Mouse (Mus musculus) heart, adult 11 months (tissue): ENCODE data around the gene Tmed3.

Experiments used
- DNase-seq: peaks from one replicate; pipeline ENCODE4 v3.0.0; 2022

Gene Tmed3

DNA sequence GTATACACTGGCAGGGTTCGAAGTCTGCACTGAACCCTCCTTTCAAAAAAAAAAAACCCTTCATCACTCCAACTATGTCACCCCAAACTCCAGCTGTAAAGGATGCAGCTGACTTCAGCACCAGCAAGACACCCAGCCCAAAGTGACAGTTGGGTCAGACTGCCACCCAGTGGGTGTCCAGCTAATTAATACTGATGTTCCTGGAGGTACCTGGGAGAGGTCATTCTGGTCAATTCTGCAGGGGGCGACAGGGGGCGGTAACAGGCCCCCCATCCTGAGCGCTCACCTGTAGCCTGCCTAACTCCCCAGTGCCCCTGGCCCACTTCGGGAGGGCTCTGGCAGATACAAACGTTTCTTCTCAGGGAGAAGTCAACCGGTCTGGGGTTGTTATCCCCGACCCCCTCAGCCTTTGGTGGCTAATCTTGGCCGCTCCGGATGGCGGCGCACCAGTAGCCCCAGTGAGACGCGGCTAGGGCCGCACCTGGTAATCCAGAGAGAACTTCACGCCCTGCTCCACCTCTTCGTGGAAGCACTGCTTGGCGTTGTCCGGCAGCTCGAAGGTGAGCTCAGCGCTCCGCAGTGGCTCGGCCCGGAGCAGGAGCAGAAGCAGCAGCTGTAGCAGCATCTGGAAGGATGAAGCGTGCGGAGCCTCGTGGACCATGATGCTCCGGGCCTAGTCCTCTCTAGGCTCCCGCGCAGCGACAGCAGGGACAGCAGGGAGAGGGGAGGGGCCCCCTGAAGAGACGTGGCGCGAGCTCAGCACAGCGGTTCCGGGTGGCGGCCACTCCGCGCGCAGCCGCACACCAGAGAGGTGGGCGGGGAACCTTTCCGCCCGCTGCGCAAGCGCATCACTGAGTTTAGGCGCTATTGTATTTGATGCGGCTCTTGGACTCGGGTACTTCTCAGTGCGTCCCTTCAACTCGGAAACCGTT is at the start of gene Tmed3:
Tmed3 (minus strand) TSS at position 804 of the 932 bp plus-strand sequence.
- DNase-seq: peak; percentile 99

DNA sequence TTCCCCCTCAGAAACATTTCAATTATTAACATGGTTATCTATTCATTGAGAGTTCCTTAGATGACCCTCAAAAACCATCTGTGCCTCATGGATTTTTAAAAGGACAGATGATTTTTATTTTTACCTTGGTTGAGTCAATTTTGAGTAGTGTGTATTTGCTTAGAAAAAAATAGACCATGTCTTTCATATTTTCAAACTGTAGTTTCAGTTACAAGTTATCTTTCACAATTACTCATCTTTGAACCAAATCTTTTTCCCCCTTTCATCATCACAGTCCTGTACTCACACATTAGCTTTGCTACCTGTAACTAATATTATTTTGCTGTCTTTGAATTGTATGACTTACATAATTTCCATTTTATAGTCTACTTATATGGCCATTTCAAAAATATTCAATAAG is 35.2 kb upstream of the Tmed3 start:
- no peak for DNase-seq

DNA sequence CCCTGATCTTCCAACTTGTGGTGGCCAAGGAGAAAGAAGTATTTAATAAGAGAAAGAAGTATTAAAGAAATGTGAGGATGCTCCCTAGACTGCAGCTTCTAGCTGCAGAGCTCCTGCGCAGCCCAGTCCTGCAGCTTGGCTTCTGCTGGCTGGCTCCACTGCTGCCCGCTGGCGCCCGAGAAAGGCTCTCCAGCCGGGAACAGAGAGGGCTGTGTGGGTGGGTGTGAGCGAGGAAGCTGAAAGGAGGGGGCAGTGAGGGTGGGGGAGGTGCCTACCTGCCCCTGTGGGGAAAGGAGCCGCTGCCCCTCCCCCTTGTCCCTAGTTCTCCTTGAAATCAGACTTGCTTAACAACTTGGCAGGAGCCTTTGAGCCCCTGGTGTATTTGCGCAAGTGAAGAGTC is 33.4 kb upstream of the Tmed3 start, which contains the start of gene Ankrd34c:
Ankrd34c (minus strand) TSS at position 181 of the 400 bp plus-strand sequence.
- DNase-seq: no peak

DNA sequence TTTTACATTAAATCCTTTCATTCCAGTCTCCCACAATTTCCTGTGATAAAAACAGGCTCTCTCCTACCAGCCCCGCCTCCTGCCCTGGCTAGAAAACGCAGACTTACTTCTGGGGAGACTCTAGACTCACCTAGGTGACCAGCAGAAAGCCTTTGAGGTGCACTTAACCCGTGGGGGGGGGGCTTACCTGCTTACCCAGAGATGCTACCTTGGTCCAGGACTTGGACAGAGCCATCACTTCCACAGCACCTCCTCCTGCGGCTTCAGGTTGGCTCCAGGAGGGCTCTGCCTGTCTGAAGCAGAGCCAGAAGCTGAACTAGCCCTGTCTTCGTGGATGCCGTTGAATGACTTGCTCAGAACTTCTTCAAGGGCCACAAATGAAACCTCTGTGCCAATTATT is 33.0 kb upstream of the Tmed3 start:
- DNase-seq: no peak

DNA sequence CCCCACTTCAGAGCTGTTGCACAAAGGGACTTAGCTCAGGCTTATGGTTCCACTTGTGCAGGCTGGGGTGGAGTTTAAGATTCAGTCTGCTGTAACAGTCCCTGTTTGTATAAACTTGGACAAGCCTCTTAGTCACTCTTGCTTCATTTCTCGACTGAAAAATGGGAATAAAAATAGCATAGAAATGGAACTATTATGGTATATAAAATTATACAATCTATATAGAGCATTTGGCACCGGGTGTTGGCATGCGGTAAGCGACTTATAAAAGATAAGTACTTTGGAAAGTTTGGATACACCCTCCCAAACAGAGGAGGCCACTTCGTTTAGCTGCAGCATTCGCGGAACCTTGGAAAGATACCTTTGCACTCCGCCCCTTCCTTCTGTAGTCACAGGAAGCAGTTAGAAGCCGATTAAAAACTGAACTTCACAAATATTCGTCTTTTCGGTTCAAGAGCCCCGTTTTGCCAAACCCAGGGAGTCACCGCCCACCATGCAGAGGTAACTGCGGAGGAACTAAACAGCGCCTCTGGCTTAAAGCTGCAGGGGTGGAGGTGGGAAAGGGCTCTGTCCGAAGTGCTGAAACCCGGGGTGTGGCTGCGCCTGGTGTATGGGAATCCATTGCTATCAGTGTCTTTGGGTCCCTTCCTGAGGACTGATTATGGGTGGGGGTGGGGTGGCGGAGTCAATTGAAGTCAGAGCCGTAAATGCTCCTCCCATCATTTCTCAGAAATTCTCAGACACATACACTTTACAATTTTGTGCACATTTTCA is 32.3 kb upstream of the Tmed3 start:
- DNase-seq: no peak

DNA sequence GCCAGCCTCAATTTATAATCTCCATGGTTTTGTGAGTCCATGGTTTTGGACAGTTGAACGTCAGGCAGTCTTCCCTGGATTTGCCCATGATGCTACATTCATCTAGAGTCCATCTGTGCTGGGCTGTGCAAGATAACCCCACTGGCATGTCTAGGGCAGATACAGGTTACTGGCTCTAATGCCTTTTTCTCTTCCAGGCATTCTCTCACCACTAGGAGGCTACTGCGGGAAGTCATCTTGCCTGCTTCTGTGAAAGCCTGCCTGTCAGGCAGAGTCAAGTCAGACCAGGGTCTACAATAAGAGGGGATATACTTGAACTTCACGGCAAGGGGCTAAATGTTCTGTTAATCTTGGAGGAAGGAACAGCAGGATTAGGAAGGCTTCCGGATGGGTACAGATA is 2.0 kb upstream of the Tmed3 start:
- no peak for DNase-seq

DNA sequence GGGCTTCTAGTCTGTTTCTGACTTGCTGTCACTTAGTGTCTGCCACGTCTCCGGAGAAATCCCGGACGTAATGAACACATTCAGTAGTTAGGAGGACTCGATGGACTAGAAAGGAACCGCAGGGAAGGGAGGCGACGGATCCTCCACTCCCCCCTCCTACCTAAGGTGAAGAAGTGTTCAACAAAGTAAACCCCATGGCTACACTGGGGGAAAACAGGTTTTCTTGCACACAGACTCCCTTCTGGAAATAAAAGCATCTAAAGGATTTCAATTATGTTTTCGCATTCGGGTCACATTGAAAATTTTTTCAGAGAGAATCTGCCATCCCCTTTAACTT is 297 bp upstream of the Tmed3 start:
- no peak for DNase-seq

DNA sequence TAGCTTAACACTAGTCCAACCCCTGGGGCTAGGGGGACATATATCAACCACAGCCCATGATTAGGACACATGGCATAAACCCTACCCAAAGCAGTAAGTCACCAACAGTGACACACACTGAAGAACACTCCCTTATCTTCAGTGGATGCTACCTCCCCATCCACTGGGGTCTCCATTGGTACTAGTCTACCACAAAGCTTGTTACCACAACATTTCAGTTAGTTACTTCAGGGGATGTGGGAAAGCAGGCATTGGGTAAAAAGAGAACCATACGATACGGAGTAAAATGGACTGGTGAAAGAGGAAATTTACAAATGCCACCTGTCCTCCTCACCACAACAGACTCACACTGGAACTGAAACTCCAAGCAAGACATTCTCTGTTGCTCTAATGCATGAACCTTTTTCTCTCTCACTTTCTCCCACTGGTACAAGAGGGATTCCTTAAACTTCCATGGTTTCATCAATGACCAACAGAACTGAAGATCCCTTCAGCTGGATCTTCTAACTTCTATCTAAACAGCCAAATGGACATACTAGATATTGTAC is 3.9 kb downstream of the Tmed3 start:
- DNase-seq: no peak

DNA sequence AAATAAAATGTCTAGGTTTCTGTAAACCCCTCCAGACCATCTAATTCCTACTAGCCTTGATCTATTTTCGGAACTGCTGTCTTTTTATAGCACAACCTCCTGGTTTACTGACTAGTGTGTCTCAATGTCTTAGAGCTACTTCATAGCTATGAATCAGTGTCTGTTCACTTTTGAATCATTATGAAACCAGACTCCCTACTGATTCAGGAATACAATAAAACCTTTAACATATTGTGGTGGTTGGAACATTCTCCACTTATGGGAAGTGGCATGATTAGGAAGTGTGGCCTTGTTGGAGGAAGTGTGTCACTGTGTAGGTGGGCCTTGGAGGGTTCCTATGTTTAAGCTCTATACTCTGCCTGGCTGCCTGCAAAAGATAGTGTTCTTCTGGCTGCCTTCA is 9.7 kb downstream of the Tmed3 start:
- no peak for DNase-seq

DNA sequence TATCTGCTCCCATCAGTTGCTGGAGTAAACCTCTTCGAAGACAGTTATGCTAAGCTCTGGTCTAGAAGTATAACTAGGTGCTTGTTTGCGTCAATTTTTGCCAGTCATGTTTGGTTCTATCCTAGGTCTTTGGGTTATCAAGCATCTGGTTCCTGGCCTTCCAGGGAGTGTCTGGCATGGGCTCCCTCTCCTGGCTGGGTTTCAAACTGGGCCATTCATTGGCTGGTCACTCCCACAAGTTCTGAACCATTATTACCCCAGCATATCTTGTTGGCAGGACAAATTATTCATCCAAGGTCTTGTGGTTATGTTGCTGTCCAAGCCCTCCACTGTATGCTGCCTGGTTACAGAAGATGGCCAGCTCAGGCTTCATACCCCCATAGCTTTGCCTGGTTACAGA is 11.2 kb downstream of the Tmed3 start:
- DNase-seq: no peak

DNA sequence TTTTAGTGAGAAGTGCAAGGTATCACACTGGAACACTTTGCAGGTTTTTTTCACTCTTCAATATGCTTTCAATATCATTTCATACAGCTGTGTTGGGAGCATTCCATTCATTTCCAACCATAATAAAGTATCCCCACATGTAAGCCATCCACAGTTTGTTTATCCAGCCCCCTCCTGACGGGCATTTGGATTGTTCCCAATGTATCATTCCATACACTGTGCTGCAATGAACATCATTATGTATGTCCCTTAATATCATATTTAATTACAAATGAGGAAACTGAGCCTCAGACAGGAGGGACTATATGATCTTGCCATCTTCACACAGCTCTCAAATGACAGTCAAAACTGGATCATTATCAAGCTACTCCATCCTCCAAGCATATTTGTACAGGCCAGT is 15.7 kb downstream of the Tmed3 start:
- DNase-seq: no peak

DNA sequence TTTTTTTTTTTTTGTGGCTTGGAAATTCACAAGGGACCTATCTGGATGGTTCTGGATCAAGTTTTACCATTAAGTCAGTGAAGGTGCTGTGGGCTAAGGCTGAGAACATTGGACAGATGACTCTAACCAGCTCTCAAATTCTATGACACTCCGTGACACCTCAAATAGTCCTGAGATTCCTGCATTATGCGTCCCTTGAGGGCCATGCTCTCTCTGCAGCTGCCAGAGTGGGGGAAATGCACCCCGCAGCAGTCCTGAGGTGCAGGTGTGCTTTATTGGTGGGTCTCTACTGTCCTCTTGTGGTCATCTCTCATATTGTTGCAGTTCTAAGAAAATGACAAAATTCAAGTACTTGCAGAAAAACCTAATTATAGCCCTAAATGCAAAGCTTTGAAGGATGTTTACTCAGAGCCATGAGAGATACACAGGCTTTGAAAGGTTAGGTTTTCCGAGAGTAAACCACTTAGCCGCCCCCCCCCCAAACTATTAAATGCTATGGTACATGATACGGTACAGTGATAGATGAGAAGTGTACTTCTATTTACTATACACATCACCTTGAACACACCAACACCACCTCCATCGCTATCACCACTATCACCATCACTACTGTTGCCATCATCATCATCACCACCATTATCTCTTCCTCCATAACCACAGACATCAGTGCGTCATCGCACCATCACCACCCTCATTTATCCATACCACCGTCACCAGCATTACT is 17.2 kb downstream of the Tmed3 start:
- no peak for DNase-seq

DNA sequence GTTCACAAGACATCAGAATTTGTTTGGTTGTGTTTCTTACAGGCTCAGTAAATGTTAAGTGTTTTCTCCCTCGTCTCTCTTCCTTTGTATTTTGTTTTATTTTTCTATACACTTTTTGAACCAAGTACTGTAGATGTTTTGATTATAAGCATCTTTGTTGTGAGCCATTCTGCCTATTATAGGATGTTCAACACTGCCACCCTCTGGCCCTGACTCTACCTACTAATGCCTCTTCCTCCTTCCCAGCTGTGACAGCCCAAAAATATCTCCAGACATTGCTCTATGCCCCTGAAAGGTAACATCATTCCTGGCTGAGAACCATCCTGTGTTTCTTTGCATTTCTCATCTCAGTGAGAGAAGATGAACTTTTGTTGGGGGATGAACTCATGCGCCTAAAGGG is 18.6 kb downstream of the Tmed3 start:
- DNase-seq: no peak

DNA sequence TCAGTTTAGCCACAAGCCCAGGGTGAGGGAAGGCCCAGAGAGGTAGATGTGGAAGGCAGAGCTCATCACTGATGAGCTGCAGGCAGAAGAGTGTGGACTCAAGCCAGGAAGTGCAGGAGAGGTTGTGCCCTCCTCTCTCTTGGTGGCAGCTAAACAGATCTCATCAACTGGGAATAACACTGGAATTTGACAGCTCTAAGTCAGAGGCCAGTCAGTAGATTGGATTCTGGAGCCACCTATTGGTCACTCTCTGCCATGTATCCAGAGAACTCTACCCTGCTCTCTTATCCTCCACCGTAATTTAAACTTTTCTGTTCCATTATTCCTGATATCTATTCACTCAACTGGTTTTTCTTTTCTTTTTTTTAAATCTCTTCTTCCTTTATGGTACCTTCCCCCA is 25.9 kb downstream of the Tmed3 start:
- DNase-seq: no peak

DNA sequence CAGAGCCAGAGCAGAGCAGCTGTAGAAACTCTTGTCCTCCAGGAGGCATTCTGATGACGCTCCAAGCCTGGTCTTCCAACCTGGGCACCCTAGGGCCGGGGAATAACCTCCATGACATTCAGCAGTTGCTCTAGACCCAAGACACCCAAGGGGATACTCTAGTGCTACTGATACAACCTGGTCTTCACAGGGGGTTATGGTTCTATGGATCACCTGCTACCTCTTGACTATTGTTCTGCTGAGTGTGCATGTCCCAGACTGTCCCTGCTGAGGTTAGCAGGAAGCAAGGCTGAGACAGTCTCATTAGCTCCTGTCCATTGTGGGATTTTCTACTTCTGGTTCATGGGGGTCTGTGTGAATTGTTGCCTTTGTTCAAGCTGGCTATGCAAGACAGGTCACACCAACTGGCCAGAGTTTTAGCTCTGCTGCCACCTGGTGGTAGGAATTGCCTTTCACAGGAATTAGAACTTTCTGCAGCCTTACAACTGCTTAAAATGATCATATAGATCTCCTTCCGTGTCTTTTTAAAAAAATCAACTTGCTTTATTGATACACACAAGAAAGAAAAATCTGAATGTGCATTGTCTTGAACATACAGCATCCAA is 30.8 kb downstream of the Tmed3 start:
- no peak for DNase-seq

DNA sequence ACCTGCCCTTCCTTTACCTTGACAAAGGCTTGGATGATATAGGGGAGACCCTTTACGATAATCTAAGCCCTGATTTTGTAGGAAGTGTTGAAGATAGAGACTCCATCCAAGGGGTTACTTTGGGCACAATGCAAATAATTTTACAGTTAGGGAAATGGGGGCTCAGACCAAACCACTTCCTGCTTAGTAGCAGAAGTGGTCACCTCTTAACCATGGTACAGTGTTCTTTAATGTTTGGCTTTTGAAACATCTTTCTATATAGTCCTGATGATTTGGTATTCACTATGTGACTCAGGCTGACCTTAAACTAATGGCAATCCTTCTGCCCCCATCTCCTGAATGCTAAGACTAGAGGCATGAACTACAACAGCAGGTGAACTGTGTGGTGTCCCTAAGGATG is 31.5 kb downstream of the Tmed3 start:
- DNase-seq: no peak

DNA sequence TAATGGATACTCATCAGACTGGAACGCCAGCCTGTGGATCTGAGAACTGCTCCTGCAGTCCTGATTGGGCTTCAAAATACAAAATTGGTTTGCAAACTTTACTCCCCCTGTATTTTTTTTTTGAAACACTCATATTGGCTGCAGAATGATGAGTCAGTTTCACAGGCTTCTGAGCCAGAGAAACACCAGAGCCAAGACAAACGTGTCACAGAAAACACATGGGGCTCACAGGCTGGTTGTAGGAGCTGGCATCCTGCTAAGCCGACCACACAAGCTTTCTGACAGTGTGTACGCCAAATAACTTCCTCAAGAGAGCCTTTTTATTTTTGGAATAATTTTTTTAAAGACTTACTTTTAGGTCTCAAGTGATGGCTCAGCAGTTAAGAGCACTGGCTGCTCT is 35.0 kb downstream of the Tmed3 start:
- no peak for DNase-seq

DNA sequence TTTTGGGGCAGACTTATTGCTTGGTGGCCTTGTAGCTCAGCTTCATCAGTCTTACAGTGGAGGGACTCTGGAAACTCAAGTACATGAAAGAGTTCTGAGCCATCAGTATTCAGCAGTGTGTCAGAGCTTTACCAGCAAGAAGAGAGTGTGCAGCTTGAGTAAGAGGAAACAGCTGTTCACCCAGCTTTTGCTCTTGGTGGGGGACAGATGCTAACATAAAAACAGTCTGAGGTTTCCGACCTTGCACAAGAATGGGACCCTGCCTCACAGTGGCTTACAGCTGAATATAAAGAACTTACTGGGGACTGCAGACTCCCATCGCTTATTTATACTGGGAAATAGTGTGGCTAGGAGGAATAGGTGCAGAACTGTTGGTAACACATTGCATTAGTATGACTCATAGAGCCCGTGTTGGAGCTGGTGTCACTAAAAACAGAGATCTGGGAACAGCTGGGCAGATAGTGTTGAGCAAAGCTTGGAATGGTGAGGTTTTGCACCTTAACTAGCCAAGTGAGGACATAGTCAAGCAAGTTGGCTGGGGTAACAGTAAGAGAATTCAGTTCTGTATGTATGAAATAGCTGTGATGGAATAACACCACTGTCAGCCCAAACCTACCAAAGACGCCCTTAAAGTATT is 37.4 kb downstream of the Tmed3 start:
- no peak for DNase-seq

DNA sequence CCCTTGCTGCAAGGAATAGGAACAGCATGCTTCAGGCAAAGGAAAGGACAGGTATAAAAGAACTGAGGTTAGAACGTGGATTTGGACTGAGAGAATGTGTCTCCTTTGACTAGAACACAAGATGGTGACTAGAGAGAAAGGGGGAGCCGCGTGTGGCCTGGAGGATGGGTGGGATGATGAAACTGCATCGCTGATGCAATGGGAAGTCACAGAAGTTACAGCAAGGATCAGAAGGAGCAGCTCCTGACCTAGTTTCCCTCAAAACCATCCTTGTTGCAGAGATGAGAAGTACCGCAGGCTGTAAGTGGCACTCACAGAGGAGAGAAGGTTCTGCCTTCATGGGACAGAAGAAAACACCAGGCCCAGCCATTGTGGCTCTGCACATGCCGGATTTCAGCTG is 54.0 kb downstream of the Tmed3 start:
- DNase-seq: no peak
